Mouse (Mus musculus) C2C12 (cell line): Measurements from ENCODE around the gene Camta1. TPM values are rescaled to one million over a fixed set of nuclear protein-coding genes. Genes with fewer than 3 reads are reported as not detected.

ENCODE experiments used
- H3K27me3 ChIP-seq: one replicate; pipeline ENCODE4 v1.6.1; 2011; ENCODE audit not compliant: control insufficient read depth, insufficient read depth, insufficient read length
- H3K36me3 ChIP-seq: one replicate; pipeline ENCODE4 v1.6.1; 2011; ENCODE audit not compliant: control insufficient read depth, insufficient read depth
- H3K4me3 ChIP-seq: one replicate; pipeline ENCODE4 v1.5.1; 2011; ENCODE audit warnings: mild to moderate bottlenecking, control low read depth; ENCODE audit not compliant: poor library complexity, insufficient read depth, severe bottlenecking
- H3K79me2 ChIP-seq: one replicate; pipeline ENCODE4 v1.6.1; 2011; ENCODE audit not compliant: control insufficient read depth, insufficient read depth
- H3K79me3 ChIP-seq: one replicate; pipeline ENCODE4 v1.6.1; 2011; ENCODE audit warnings: low read depth, control low read depth
- H3ac ChIP-seq: one replicate; pipeline ENCODE3; 2011; ENCODE audit warnings: low read depth; ENCODE audit not compliant: control insufficient read depth, insufficient read length
- CEBPB ChIP-seq: IDR thresholded peaks from one replicate; pipeline ENCODE4 v1.6.1; 2011; ENCODE audit warnings: low read depth, mild to moderate bottlenecking, control low read depth, moderate library complexity
- CTCF ChIP-seq: IDR thresholded peaks from one replicate; pipeline ENCODE4 v1.5.1; 2011; ENCODE audit not compliant: control insufficient read depth, insufficient read depth, insufficient read length
- FOSL1 ChIP-seq: IDR thresholded peaks from one replicate; pipeline ENCODE4 v1.8.0; 2011; ENCODE audit warnings: mild to moderate bottlenecking, low read length; ENCODE audit not compliant: poor library complexity, insufficient read depth, severe bottlenecking
- MAX ChIP-seq: IDR thresholded peaks from one replicate; pipeline ENCODE4 v1.6.1; 2011; ENCODE audit warnings: mild to moderate bottlenecking, control low read depth
- MYOD1 ChIP-seq: IDR thresholded peaks from one replicate; pipeline ENCODE4 v1.6.1; 2011; ENCODE audit warnings: low read depth; ENCODE audit not compliant: control insufficient read depth, insufficient read length
- MYOG ChIP-seq: IDR thresholded peaks from one replicate; pipeline ENCODE4 v1.6.1; 2011; ENCODE audit not compliant: control insufficient read depth, insufficient read length; ENCODE audit errors: extremely low read depth
- USF1 ChIP-seq: IDR thresholded peaks from one replicate; pipeline ENCODE4 v1.6.1; 2011; ENCODE audit warnings: low read depth, mild to moderate bottlenecking, control low read depth, moderate library complexity
- polyA plus RNA-seq: library from polyadenylated mRNA; unstranded; fragments of >200 nt; fragmentation: generic; extraction: Trizol; gene quantifications from one replicate; pipeline ENCODE4 v1.2.1, GENCODE M21; 2012; ENCODE audit warnings: missing spikeins

Gene Camta1
- polyA plus RNA-seq, 1 experiment, result 21.7 TPM

DNA sequence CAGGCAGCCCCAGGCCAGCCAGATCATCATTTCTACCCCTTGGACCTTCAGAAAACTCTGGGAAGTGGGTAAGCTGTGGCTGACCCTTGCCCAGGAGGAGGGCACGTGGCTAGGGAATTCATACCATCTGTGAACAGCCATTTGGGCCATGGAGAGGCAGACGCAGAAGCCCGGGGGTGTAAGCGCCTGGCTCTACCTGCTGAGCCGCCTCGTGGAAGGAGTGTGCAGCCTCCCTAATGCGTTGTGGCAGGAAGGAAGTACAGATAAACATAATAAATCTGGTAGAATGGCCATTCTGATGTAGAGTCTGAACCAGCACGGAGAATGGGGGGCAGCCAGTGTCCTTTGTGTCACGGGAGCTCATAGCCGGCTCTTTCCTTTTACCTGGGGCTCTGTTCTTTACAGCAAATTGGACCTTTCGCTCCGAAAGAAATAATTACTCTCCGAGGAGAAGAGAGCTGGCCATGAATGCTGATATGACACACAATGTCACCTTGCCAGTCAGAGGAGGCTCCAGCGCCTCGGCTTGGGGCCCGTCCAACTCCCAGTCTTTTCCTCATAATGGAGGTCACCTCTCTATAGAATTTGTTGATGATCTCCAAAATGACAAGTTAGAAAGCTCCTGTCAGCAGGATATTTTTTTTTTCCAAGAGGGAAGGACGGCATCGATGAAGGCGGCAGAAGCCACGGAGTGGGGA lies 500.6 kb downstream of the Camta1 start:
- H3K36me3 ChIP-seq, result no peaks in the 10 kb centered on the region
- H3K79me2 ChIP-seq, result no peaks in the 10 kb centered on the region
- no peak overlapping the region for H3K4me3 ChIP-seq
- H3K79me3 ChIP-seq, result no peaks in the 10 kb centered on the region
- H3K27me3 ChIP-seq, result peaks cover 12% of the 10 kb centered on the region
- H3ac ChIP-seq, result no peak overlapping the region
- TF ChIP-seq CTCF (no peak), MYOD1 (no peak), MYOG (no peak), USF1 (no peak), FOSL1 (no peak), MAX (no peak), CEBPB (no peak)

DNA sequence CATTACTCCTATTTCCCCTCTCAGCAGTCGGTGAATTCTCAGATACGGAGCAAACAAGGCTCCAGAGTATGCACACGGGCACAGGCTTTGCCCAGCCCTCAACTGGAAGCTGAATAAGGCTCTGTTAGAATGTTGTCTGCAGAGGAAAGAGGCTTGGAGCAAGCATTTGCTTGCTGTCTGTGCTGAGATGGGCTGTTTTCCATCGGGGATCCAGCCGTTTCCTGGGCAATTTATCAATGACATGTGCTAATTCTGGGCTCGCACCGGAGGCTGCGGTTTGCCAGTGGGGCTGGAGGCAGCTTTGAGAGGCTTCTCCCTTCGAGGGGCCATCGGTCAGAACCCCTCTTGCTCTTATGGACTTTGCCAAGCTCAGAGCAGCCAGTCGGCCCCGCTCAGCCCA lies 506.2 kb downstream of the Camta1 start:
- TF ChIP-seq MYOD1 (no peak), CEBPB (no peak), CTCF (no peak), USF1 (no peak), FOSL1 (no peak), MYOG (no peak), MAX (no peak)
- H3K79me2 ChIP-seq, result no peaks in the 10 kb centered on the region
- no peak overlapping the region for H3K4me3 ChIP-seq

GRCm38 (mm10) chr4:151352791-151353190 lies 508.9 kb downstream of the Camta1 start:
- H3K27me3 ChIP-seq, result peaks cover 15% of the 10 kb centered on the region
- no peak overlapping the region for H3K4me3 ChIP-seq
- H3K79me3 ChIP-seq, result no peaks in the 10 kb centered on the region
- no peaks in the 10 kb centered on the region for H3K79me2 ChIP-seq
- no peak overlapping the region for H3ac ChIP-seq
- no peaks in the 10 kb centered on the region for H3K36me3 ChIP-seq
- TF ChIP-seq FOSL1 (no peak), USF1 (no peak), MYOG (no peak), CTCF (no peak), MAX (no peak), MYOD1 (no peak), CEBPB (no peak)

More for the DNA sequence above, 506.2 kb downstream of the Camta1 start:
- no peaks in the 10 kb centered on the region for H3K79me3 ChIP-seq
- no peaks in the 10 kb centered on the region for H3K36me3 ChIP-seq
- peaks cover 22% of the 10 kb centered on the region for H3K27me3 ChIP-seq
- no peak overlapping the region for H3ac ChIP-seq

- no peaks in the 10 kb centered on the region for H3K36me3 ChIP-seq
- no peaks in the 10 kb centered on the region for H3K79me2 ChIP-seq
- H3K4me3 ChIP-seq, result no peak overlapping the region
- no peaks in the 10 kb centered on the region for H3K79me3 ChIP-seq
- H3K27me3 ChIP-seq, result peaks cover 10% of the 10 kb centered on the region
- no peak overlapping the region for H3ac ChIP-seq
- TF ChIP-seq MYOD1 (no peak), MYOG (no peak), MAX (no peak), CEBPB (no peak), CTCF (no peak)
Measured at GRCm38 (mm10) chr4:151352249-151352648, 509.4 kb downstream of the Camta1 start.

DNA sequence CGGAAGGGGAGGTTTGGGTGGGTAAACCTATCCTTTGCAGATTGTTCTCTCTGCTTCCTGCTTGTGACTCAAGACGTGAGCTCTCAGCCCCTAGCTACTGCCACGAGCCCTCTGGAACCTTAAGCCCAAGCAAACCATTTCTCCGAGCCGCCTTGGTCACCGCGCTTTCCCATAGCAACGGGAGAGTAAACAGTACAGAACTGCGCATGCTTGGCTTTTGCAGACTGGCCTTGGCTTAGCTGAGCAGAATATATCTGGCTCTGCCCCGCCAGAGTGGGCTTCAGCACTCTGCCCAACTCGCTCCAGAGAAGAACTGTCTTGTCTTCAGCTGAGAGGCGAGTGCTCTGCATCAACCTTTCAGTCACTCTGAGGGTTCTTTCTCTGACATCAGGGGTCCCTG lies 509.9 kb downstream of the Camta1 start:
- TF ChIP-seq USF1 (no peak), CTCF (no peak), MAX (no peak), MYOG (no peak), MYOD1 (no peak), CEBPB (no peak)
- H3K36me3 ChIP-seq, result no peaks in the 10 kb centered on the region

DNA sequence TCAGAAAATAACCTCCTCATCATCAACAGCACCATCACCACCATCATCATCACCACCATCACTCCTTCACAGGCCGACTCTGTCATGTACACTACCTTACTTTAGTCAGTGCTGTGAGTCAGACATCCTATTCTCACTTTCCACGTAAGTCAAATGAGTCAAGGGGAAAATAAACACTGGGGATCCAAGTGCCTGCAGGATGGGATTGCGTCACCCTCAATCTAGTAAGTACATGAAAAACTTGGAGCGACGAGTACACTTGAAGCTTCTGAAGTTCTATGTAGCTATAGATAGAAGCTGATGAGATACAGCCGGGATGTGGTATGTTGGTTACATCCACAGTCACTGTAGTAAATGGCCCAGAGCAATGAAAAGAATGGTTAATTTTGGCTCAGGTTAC lies 514.1 kb downstream of the Camta1 start:
- no peaks in the 10 kb centered on the region for H3K27me3 ChIP-seq
- no peaks in the 10 kb centered on the region for H3K79me3 ChIP-seq
- H3K36me3 ChIP-seq, result no peaks in the 10 kb centered on the region
- no peaks in the 10 kb centered on the region for H3K79me2 ChIP-seq
- TF ChIP-seq FOSL1 (no peak), CEBPB (peak; percentile 69), USF1 (no peak)
- H3ac ChIP-seq, result no peak overlapping the region
- no peak overlapping the region for H3K4me3 ChIP-seq

More for the DNA sequence above, 509.9 kb downstream of the Camta1 start:
- Histone ChIP-seq H3K79me2 (no peaks in the 10 kb centered on the region), H3K79me3 (no peaks in the 10 kb centered on the region), H3ac (no peak overlapping the region), H3K4me3 (no peak overlapping the region), H3K27me3 (peaks cover 10% of the 10 kb centered on the region)
